ENCODE assay signal across 7 mouse cellular contexts in the genomic region with DNA sequence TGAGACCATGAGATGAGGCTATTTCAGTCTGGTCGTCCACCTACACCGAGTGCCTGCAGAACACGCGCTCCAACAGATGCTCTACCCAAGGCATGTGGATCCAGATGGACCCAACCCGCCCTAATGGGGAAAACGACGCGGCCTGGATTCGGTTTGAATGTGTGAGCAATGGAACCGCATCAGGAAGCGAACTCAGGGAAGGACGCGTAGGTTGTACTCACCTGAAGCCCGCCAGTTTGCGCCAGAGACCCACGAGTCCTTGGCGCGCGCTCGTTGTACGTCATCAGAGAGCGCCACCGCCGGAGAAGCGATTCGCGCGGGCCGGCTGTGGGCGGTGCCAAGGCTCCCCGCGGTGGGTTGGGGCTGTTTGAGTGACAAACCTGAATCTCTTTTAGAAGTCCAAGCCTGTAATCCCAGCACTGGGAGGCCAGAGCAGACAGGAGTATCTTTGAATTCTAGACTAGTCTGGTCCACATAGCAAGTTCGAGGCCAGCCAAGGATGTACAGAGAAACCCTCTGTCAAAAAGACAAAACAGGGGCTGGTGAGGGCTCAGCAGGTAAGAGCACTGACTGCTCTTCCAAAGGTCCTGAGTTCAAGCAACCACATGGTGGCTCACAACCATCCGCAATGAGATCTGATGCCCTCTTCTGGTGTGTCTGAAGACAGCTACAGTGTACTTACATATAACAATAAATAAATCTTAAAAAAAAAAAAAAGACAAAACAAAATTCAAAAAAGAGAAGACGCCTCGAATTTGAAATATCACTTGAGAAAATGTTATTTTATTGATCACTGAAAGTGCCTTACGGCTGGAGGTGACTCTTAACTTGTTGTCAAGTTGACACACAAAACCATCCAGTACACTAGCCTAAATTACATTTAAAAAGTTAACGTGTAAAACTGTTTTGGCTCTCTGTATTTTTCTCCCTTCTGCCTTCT. TPM values are rescaled to one million over a fixed set of nuclear protein-coding genes. Genes with fewer than 3 reads are reported as not detected.
DNase-seq lines count a peak whose midpoint lies in the region; ATAC-seq lines count a peak whose summit lies in the region.

A gene (minus strand): TSS at position 279 of the 940 bp plus-strand sequence.

- H3K9me3 ChIP-seq in intestine, embryonic 15.5 days = no peaks in the 10 kb centered on the region
- H3K9me3 ChIP-seq in midbrain, embryonic 10.5 days (replicated peaks) = no peaks in the 10 kb centered on the region

- H3K27me3 ChIP-seq in intestine, embryonic 15.5 days (replicated peaks) = no peaks in the 10 kb centered on the region
- no peaks in the 10 kb centered on the region for H3K27me3 ChIP-seq in midbrain, embryonic 10.5 days (ENCODE audit: low read depth, poor library complexity, severe bottlenecking)

- peak within 1 kb of the TSS; percentile 60 for H3K4me2 ChIP-seq in intestine, embryonic 15.5 days (replicated peaks)

- H3K4me3 ChIP-seq in intestine, embryonic 15.5 days (replicated peaks) = peak within 1 kb of the TSS; percentile 73
- H3K4me3 ChIP-seq in midbrain, embryonic 10.5 days = peak within 1 kb of the TSS; percentile 83

- DNase-seq in adrenal gland, adult 18-20 months (ENCODE audit: low spot score in 2 of 2) = peak; percentile 91 to 92
- DNase-seq in embryo, embryonic 11 days = peak; percentile 99
- peak; percentile 75 to 76 for DNase-seq in gastrocnemius, postnatal 36 days
- peak; percentile 94 for DNase-seq in left cerebral cortex, postnatal 25 days (ENCODE audit: low spot score in 2 of 2)
- peak; percentile 95 for DNase-seq in midbrain, embryonic 10.5 days (ENCODE audit: low spot score)
- DNase-seq in right cerebral cortex, postnatal 4 days = peak; percentile 97

- H3K27ac ChIP-seq in intestine, embryonic 15.5 days = peak within 1 kb of the TSS; percentile 59; the same call in 1 of the 2 replicates
- H3K27ac ChIP-seq in midbrain, embryonic 10.5 days (replicated peaks) = peak within 1 kb of the TSS; percentile 88

- WGBS in intestine, embryonic 15.5 days = 9% methylated on average over 38 of the region's 38 CpGs
- 10% methylated on average over 38 of the region's 38 CpGs for WGBS in midbrain, embryonic 10.5 days

- intact Hi-C loops in gastrocnemius, postnatal 36 days (cut with DNase I) = no loop called here
- intact Hi-C loops in left cerebral cortex, postnatal 25 days (cut with DNase I) = no loop called here

- H3K9ac ChIP-seq in intestine, embryonic 15.5 days = peak within 1 kb of the TSS; percentile 69

- H3K36me3 ChIP-seq in intestine, embryonic 15.5 days = 0 out of 2 replicates have a peak, but pooled peaks cover 1% of the 10 kb centered on the region
- H3K36me3 ChIP-seq in midbrain, embryonic 10.5 days = peaks cover 25% of the 10 kb centered on the region

- peaks cover 9% of the 10 kb centered on the region for H3K4me1 ChIP-seq in intestine, embryonic 15.5 days (replicated peaks)
- H3K4me1 ChIP-seq in midbrain, embryonic 10.5 days = peaks cover 22% of the 10 kb centered on the region

- peak; percentile 89 for ATAC-seq in intestine, embryonic 15.5 days

RNA-seq across cellular contexts. Expression of the gene that starts here (rescaled TPM):
- total RNA-seq in adrenal gland, adult 18-20 months (2021) = 10 to 100 TPM; 26.4 to 30.4 TPM
- 1 to 10 TPM; 5.1 to 6.6 TPM for total RNA-seq in gastrocnemius, postnatal 36 days (2021)
- polyA plus RNA-seq in intestine, embryonic 15.5 days (2015; fragmentation: Nextera tagmentation; extraction: Ambion mirVana) = 29.7 and 32.1 TPM in 2 replicates
- 10 to 100 TPM; 17.3 to 18.9 TPM for total RNA-seq in left cerebral cortex, postnatal 25 days (2021)
- 57.8 and 59.2 TPM in 2 replicates for polyA plus RNA-seq in midbrain, embryonic 10.5 days (2016; fragmentation: Nextera tagmentation; extraction: Ambion mirVana)

Comparison
In these comparisons a context has a peak if more than half of its experiments do, and no peak if none do; other contexts are left out.
1. Peak in every context shown above with its lines: DNase-seq, ATAC-seq, H3K4me3 ChIP-seq and H3K27ac ChIP-seq.